Mouse (Mus musculus) stomach, embryonic 15.5 days (tissue): Measurements from ENCODE around the gene Fcgrt. TPM values are rescaled to one million over a fixed set of nuclear protein-coding genes. Genes with fewer than 3 reads are reported as not detected.

Experiments
- ATAC-seq: fragments of 200-750 bp; cut with Nextera tagmentation; 2 replicates; pipeline ENCODE4 v1.8.0; 2017; ENCODE audit warnings: low read depth, moderate number of reproducible peaks, moderate TSS enrichment; ENCODE audit not compliant: insufficient read depth, low FRiP score
- H3K27ac ChIP-seq: fragments of 300-500 bp; sonication (generic); 2 replicates; pipeline ENCODE4 v1.5.1; 2015; ENCODE audit warnings: mild to moderate bottlenecking, inconsistent platforms
- H3K27me3 ChIP-seq: fragments of 300-500 bp; sonication (generic); replicated peaks from 2 replicates; pipeline ENCODE4 v1.6.1; 2015; ENCODE audit warnings: inconsistent platforms
- H3K36me3 ChIP-seq: fragments of 300-500 bp; sonication (generic); 2 replicates; pipeline ENCODE4 v1.6.1; 2015; ENCODE audit warnings: inconsistent platforms
- H3K4me1 ChIP-seq: fragments of 300-500 bp; sonication (generic); 2 replicates; pipeline ENCODE4 v1.6.1; 2015; ENCODE audit warnings: inconsistent platforms
- H3K4me2 ChIP-seq: fragments of 300-500 bp; sonication (generic); 2 replicates; pipeline ENCODE4 v1.6.1; 2015; ENCODE audit warnings: mild to moderate bottlenecking, inconsistent platforms
- H3K4me3 ChIP-seq: fragments of 300-500 bp; sonication (generic); replicated peaks from 2 replicates; pipeline ENCODE4 v1.5.1; 2015; ENCODE audit warnings: inconsistent platforms
- H3K9ac ChIP-seq: fragments of 300-500 bp; sonication (generic); 2 replicates; pipeline ENCODE4 v1.6.1; 2015; ENCODE audit warnings: inconsistent platforms
- H3K9me3 ChIP-seq: fragments of 300-500 bp; sonication (generic); 2 replicates; pipeline ENCODE4 v1.6.1; 2016; ENCODE audit warnings: inconsistent platforms
- whole genome bisulfite sequencing: fragments of 180-500 bp; shearing (Covaris S2); methylation state at CpG from one replicate; pipeline ENCODE4 v1.1.7; 2015; 5-methylcytosine and 5-hydroxymethylcytosine counted together
- polyA plus RNA-seq: library from polyadenylated mRNA; unstranded; fragments of >200 nt; fragmentation: Nextera tagmentation; extraction: Ambion mirVana; gene quantifications from 2 replicates; pipeline ENCODE4 v1.2.1, GENCODE M21; 2015

The Fcgrt gene
- polyA plus RNA-seq, 1 experiment from 2014 or later: 92.1 TPM

- no peak overlapping the region for H3K4me2 ChIP-seq
- H3K9me3 ChIP-seq: no peaks in the 10 kb centered on the region
- H3K4me3 ChIP-seq: no peak overlapping the region
- no peaks in the 10 kb centered on the region for H3K27me3 ChIP-seq
- 0 out of 2 replicates have a peak, but pooled peaks cover 25% of the 10 kb centered on the region for H3K36me3 ChIP-seq
- no peak overlapping the region for H3K27ac ChIP-seq
- ATAC-seq: no peak
- no peaks in the 10 kb centered on the region for H3K4me1 ChIP-seq
- H3K9ac ChIP-seq: no peak overlapping the region
- WGBS: 69% methylated on average over 8 of the region's 8 CpGs
Observed at GRCm38 (mm10) chr7:45139904-45140723, 36.5 kb upstream of the Fcgrt start.

DNA sequence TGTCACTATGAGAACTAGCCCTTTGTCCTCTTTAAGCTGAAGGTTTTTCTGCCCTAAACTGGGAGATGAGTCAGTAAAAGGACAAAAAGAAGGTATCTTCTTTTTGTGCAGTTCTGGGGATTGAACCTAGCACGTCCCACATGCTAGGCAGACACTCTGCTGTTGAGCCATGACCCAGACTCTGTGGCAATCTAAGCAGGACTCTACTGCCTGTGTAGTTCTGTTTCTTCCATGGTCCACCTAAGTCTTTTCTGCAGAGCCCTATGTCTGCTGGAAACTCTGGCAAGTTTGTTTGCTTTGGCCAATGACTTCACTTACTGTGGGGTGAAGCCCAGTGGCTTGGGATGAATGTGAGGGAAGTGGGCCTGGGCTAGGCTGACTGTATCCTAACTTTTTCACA lies 34.8 kb upstream of the Fcgrt start:
- Histone ChIP-seq H3K9me3 (no peaks in the 10 kb centered on the region), H3K36me3 (0 out of 2 replicates have a peak, but pooled peaks cover 17% of the 10 kb centered on the region), H3K9ac (no peak overlapping the region), H3K27ac (no peak overlapping the region), H3K4me1 (peaks cover 6% of the 10 kb centered on the region), H3K4me2 (no peak overlapping the region), H3K4me3 (no peak overlapping the region), H3K27me3 (no peaks in the 10 kb centered on the region)
- WGBS: 92% methylated on average over 1 of the region's 1 CpGs
- no peak for ATAC-seq

DNA sequence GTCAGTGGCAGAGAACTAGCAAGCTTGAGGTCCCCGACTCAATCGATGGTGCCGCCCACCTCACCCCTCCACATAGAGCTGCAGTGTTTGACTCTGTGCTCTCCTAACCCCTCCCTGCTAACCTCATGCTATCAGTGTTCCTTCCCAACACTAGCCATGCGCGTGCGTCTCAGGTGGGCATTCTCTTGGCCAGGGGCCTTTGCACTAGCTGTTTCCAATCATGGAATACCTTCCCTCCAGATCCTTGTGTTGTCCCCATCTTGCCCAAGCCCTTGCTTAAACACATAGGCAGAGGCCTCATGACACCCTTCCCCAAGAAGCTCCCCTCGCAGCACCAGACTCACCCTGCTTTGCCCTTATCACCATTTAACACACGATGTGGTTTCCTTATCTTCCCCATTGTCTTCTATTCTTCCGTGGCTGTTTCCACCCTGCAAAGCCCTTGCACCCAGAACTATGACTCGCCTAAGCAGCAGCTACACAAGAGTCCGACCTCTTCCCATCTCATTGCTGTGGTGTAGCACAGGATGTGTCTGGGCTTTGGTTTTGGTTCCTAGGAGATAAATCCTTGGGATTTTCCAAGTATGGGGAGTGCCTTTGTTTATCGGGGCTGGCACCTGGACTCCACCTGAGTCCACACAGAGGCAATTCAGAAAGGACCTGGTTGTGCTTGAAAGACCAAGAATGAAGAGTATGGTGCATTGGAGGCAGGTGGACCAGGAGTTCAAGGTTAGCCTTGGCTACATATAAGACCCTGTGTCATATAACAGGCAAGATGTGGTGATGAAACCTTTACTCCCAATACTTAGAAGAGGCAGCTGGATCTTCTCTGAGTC lies 33.7 kb upstream of the Fcgrt start:
- peaks cover 6% of the 10 kb centered on the region for H3K4me1 ChIP-seq
- H3K27ac ChIP-seq: no peak overlapping the region
- no peak overlapping the region for H3K4me3 ChIP-seq
- H3K9ac ChIP-seq: no peak overlapping the region
- ATAC-seq: no peak
- no peaks in the 10 kb centered on the region for H3K9me3 ChIP-seq
- 0 out of 2 replicates have a peak, but pooled peaks cover 8% of the 10 kb centered on the region for H3K36me3 ChIP-seq
- 64% methylated on average over 12 of the region's 12 CpGs for WGBS
- no peaks in the 10 kb centered on the region for H3K27me3 ChIP-seq
- no peak overlapping the region for H3K4me2 ChIP-seq

DNA sequence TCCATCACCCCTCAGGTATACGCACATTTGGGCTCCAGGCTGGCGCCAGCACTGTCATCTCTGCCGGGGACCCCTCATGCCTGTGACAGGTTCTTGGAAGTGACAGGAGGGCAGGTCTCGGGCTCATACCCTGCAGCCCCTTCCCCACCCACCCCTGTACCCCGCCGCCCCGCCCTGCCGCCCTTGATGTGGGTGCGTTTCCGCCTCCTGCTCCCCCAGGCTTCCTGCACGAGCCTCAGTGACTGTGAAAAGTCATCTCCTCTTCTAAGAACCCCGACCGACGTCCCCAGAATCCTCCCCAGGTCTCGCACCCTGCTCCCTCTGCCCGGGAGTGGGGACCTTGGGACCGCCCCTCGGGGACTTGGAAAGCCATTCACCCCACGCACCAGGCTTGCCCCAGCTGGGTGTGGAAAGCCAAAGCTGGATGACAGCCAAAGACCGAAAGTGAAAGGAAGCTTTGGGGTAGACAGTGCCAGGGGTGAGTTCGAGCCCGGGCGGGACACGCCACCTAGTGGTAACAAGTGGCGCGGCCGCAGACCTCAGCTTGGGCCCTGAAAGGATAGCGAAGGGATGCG lies 32.4 kb upstream of the Fcgrt start, which contains the start of the genes Gm45713 and Flt3l:
Gene Gm45713 (minus strand): TSS at position 239 of the 575 bp plus-strand sequence.
Gene Flt3l (minus strand): TSS at position 440 of the 575 bp plus-strand sequence.
- Histone ChIP-seq H3K4me3 (peak within 1 kb of the TSS; percentile 68), H3K9ac (peak within 1 kb of the TSS; percentile 40; the same call in 1 of the 2 replicates), H3K9me3 (no peaks in the 10 kb centered on the region), H3K4me2 (peak within 1 kb of the TSS; percentile 67), H3K27me3 (no peaks in the 10 kb centered on the region), H3K27ac (0 out of 2 replicates have a peak within 1 kb of the TSS, but pooled peaks have one; percentile 45), H3K4me1 (peaks cover 6% of the 10 kb centered on the region), H3K36me3 (no peaks in the 10 kb centered on the region)
- 2% methylated on average over 29 of the region's 29 CpGs for WGBS
- ATAC-seq: peak; percentile 80

GRCm38 (mm10) chr7:45135370-45135769 lies 31.7 kb upstream of the Fcgrt start:
- Histone ChIP-seq H3K4me1 (peaks cover 6% of the 10 kb centered on the region), H3K9ac (0 out of 2 replicates have a peak overlapping the region, but pooled peaks have one; percentile 40)
- WGBS: 80% methylated on average over 3 of the region's 3 CpGs

DNA sequence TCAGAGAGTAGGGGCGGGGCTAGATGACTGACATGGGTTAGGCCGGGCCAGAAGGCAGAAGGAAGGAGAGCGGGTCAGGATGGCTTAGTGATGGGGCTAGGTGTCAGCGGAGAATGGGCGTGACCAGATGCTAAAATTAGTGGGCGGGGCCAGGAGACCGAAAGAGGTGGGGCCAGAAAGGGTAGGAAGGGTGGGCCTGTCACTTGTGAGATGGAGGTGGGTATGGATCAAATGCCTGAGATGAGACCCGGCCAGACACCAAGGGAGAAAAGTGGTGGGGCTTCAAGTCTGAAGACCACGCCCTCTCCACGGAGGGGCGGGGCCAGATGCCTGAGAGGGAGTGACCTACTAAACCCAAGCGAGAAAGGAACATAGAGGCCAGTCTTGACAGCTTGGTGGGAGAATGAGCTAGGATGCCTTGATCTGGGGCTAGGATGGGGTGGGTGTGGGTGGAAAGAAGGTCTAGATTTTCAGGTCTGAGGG lies 30.9 kb upstream of the Fcgrt start:
- Histone ChIP-seq H3K36me3 (no peaks in the 10 kb centered on the region), H3K4me3 (no peak overlapping the region; the same call in 1 of the 2 replicates), H3K27ac (no peak overlapping the region), H3K4me2 (peak overlapping the region; percentile 23), H3K9me3 (no peaks in the 10 kb centered on the region), H3K27me3 (no peaks in the 10 kb centered on the region), H3K4me1 (peaks cover 11% of the 10 kb centered on the region), H3K9ac (no peak overlapping the region)
- 0 out of 2 replicates have a peak, but pooled peaks have one; percentile 23 for ATAC-seq
- 11% methylated on average over 12 of the region's 12 CpGs for WGBS

More at GRCm38 (mm10) chr7:45135370-45135769, 31.7 kb upstream of the Fcgrt start:
- H3K9me3 ChIP-seq: no peaks in the 10 kb centered on the region
- no peak overlapping the region for H3K27ac ChIP-seq
- peak overlapping the region; percentile 68 for H3K4me3 ChIP-seq
- ATAC-seq: no peak
- H3K27me3 ChIP-seq: no peaks in the 10 kb centered on the region
- peak overlapping the region; percentile 67 for H3K4me2 ChIP-seq
- no peaks in the 10 kb centered on the region for H3K36me3 ChIP-seq

DNA sequence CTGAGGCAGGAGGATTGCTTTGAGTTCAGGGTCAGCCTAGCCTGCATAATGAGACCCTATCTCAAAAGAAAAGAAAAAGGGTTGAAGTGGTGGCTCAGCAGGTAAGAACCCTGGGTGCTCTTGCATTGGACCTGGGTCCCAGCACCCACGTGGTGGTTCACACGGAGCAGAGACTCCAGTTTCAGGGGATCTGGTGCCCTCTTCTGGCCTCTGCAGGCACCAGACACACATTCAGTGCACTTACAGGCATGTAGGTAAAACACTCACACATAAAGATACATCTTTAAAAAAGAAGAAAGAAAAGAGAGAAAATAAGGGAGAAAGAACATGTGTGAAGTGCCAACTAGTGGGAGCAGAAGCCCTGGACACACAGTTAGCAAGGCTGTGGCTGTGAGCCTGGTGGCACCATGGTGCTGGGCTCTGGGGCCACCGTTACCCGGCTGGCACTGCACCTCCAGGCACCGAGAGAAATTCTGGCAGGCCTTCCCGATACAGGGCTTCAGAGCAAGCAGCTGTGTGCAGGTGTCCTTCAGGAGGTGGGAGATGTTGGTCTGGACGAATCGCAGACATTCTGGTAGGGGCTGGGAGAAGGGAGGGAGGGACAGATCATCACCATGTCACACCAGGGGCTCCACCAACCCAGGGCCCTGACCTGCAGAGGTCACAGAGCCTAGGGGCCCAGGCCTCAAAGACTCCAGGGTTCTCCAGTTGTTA lies 30.0 kb upstream of the Fcgrt start:
- H3K27me3 ChIP-seq: no peaks in the 10 kb centered on the region
- H3K36me3 ChIP-seq: no peaks in the 10 kb centered on the region
- H3K9me3 ChIP-seq: no peaks in the 10 kb centered on the region
- H3K27ac ChIP-seq: no peak overlapping the region
- 73% methylated on average over 8 of the region's 8 CpGs for whole genome bisulfite sequencing
- H3K4me3 ChIP-seq: no peak overlapping the region
- H3K4me1 ChIP-seq: peaks cover 16% of the 10 kb centered on the region
- ATAC-seq: no peak
- H3K4me2 ChIP-seq: no peak overlapping the region
- H3K9ac ChIP-seq: no peak overlapping the region

GRCm38 (mm10) chr7:45131850-45132249 lies 28.2 kb upstream of the Fcgrt start:
- Histone ChIP-seq H3K27ac (no peak overlapping the region), H3K36me3 (peaks cover 4% of the 10 kb centered on the region), H3K9me3 (no peaks in the 10 kb centered on the region), H3K9ac (no peak overlapping the region), H3K27me3 (no peaks in the 10 kb centered on the region), H3K4me2 (no peak overlapping the region), H3K4me1 (peaks cover 24% of the 10 kb centered on the region), H3K4me3 (no peak overlapping the region)
- no peak for ATAC-seq
- WGBS: 76% methylated on average over 11 of the region's 11 CpGs

GRCm38 (mm10) chr7:45129776-45130512 lies 26.3 kb upstream of the Fcgrt start:
- 54% methylated on average over 15 of the region's 15 CpGs for WGBS
- Histone ChIP-seq H3K9me3 (no peaks in the 10 kb centered on the region), H3K4me2 (peak overlapping the region; percentile 75), H3K4me1 (peaks cover 42% of the 10 kb centered on the region), H3K4me3 (peak overlapping the region; percentile 74; the same call in 1 of the 2 replicates), H3K27ac (peak overlapping the region; percentile 83), H3K9ac (peak overlapping the region; percentile 62; the same call in 1 of the 2 replicates), H3K36me3 (peaks cover 23% of the 10 kb centered on the region), H3K27me3 (no peaks in the 10 kb centered on the region)
- no peak for ATAC-seq

GRCm38 (mm10) chr7:45129318-45129717 lies 25.7 kb upstream of the Fcgrt start:
- H3K4me2 ChIP-seq: peak overlapping the region; percentile 75
- H3K27me3 ChIP-seq: no peaks in the 10 kb centered on the region
- H3K4me3 ChIP-seq: peak overlapping the region; percentile 74
- WGBS: 2% methylated on average over 17 of the region's 17 CpGs
- H3K36me3 ChIP-seq: peaks cover 26% of the 10 kb centered on the region
- peak; percentile 1; the same call in 1 of the 2 replicates for ATAC-seq
- peak overlapping the region; percentile 62 for H3K9ac ChIP-seq
- H3K9me3 ChIP-seq: no peaks in the 10 kb centered on the region
- H3K27ac ChIP-seq: peak overlapping the region; percentile 83
- peaks cover 36% of the 10 kb centered on the region for H3K4me1 ChIP-seq
